Mouse (Mus musculus): ENCODE data around the gene Rbfox3.

DNA sequence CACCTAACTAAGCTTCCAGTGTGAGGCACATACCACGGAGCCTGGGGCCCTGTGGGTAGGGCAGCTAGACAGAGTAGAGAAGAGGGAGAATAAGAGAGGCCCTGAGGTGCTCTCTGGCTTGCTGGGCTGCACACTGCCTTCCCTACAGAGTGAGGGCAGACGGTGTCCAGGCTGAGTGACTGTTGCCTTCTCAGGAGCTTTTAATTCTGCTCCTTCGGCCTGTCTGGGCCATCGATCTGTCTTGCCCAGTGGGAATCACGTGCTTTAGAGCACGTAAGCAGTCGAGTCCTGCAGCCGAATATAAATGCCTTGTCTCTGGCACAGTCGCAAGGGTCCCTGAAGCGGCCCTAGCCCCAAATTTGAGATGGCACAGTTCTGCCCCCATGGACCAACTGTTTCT is 641 bp downstream of the Rbfox3 start:
- no peak for TF ChIP-seq CTCF (IDR thresholded peaks at IDR 0.05; ENCODE audit: low read depth)
- no peak for TF ChIP-seq EP300 (optimal IDR thresholded peaks at IDR 0.05)

Data from stomach, postnatal 0 days (tissue).